Mouse (Mus musculus): ENCODE data around the gene Krt10. TPM values are rescaled to one million over a fixed set of nuclear protein-coding genes. Genes with fewer than 3 reads are reported as not detected.

Gene Krt10
- polyA plus RNA-seq, 1 experiment from 2014 or later, result 18.2 TPM

GRCm38 (mm10) chr11:99369853-99370451 lies 19.2 kb downstream of the Krt10 start:
- no peak overlapping the region for H3K4me2 ChIP-seq

DNA sequence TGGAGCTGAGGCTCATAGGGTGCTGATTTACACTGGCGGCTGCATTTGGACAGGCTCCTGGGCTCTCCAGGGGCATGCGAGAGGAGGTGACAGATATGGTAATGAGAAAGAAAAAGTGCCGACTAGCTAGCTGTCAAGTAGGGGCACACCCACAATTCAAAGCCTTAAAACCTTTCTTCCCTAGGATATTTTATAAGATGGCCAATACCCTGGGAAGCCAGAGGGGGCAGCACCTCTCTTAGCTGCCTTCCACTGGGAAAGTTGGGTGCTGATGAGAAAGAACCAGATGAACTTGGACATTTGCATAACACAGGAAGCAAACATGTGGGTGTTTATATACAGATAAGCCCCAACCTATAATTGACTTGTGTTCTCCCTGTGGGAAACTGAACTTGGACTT lies 19.9 kb downstream of the Krt10 start:
- 16% methylated on average over 3 of the region's 3 CpGs for WGBS

More at GRCm38 (mm10) chr11:99369853-99370451, 19.2 kb downstream of the Krt10 start:
- H3K9ac ChIP-seq, result no peak overlapping the region
- H3K9me3 ChIP-seq (replicated peaks), result no peaks in the 10 kb centered on the region
- 0 out of 2 replicates have a peak, but pooled peaks cover 9% of the 10 kb centered on the region for H3K27me3 ChIP-seq
- no peak for ATAC-seq (replicated peaks; ENCODE audit: insufficient number of reproducible peaks, insufficient read depth, low FRiP score, low read depth)
- no peak overlapping the region for H3K4me3 ChIP-seq
- 79% methylated on average over 8 of the region's 8 CpGs for WGBS
- no peaks in the 10 kb centered on the region for H3K4me1 ChIP-seq (replicated peaks)
- H3K27ac ChIP-seq, result no peak overlapping the region
- H3K36me3 ChIP-seq, result no peaks in the 10 kb centered on the region

GRCm38 (mm10) chr11:99366791-99367190 lies 22.4 kb downstream of the Krt10 start:
- WGBS, result 29% methylated on average over 10 of the region's 10 CpGs
- Histone ChIP-seq H3K36me3 (no peaks in the 10 kb centered on the region), H3K9me3 (replicated peaks) (no peaks in the 10 kb centered on the region), H3K4me3 (no peak overlapping the region), H3K4me2 (no peak overlapping the region), H3K4me1 (replicated peaks) (no peaks in the 10 kb centered on the region), H3K9ac (no peak overlapping the region), H3K27ac (no peak overlapping the region), H3K27me3 (0 out of 2 replicates have a peak, but pooled peaks cover 4% of the 10 kb centered on the region)
- no peak for ATAC-seq (replicated peaks; ENCODE audit: insufficient number of reproducible peaks, insufficient read depth, low FRiP score, low read depth)

More for the DNA sequence above, 19.9 kb downstream of the Krt10 start:
- Histone ChIP-seq H3K27me3 (0 out of 2 replicates have a peak, but pooled peaks cover 6% of the 10 kb centered on the region), H3K27ac (no peak overlapping the region), H3K9ac (no peak overlapping the region), H3K4me1 (replicated peaks) (no peaks in the 10 kb centered on the region), H3K4me2 (no peak overlapping the region), H3K9me3 (replicated peaks) (no peaks in the 10 kb centered on the region), H3K36me3 (no peaks in the 10 kb centered on the region), H3K4me3 (no peak overlapping the region)
- no peak for ATAC-seq (replicated peaks; ENCODE audit: insufficient number of reproducible peaks, insufficient read depth, low FRiP score, low read depth)

- Histone ChIP-seq H3K9ac (no peak overlapping the region), H3K4me3 (no peak overlapping the region), H3K4me1 (replicated peaks) (no peaks in the 10 kb centered on the region), H3K36me3 (no peaks in the 10 kb centered on the region), H3K9me3 (replicated peaks) (no peaks in the 10 kb centered on the region), H3K27ac (no peak overlapping the region), H3K4me2 (no peak overlapping the region), H3K27me3 (0 out of 2 replicates have a peak, but pooled peaks cover 6% of the 10 kb centered on the region)
- no peak for ATAC-seq (replicated peaks; ENCODE audit: insufficient number of reproducible peaks, insufficient read depth, low FRiP score, low read depth)
- 21% methylated on average over 9 of the region's 9 CpGs for WGBS
These were observed 24.8 kb downstream of the Krt10 start for GRCm38 (mm10) chr11:99364412-99364811.

- Histone ChIP-seq H3K27ac (no peak overlapping the region), H3K27me3 (peaks cover 6% of the 10 kb centered on the region; the same call in 1 of the 2 replicates), H3K36me3 (no peaks in the 10 kb centered on the region), H3K4me1 (replicated peaks) (no peaks in the 10 kb centered on the region), H3K9ac (no peak overlapping the region), H3K4me2 (no peak overlapping the region), H3K4me3 (no peak overlapping the region), H3K9me3 (replicated peaks) (no peaks in the 10 kb centered on the region)
- ATAC-seq (replicated peaks; ENCODE audit: insufficient number of reproducible peaks, insufficient read depth, low FRiP score, low read depth), result no peak
- WGBS, result 84% methylated on average over 8 of the region's 8 CpGs
These were observed 27.7 kb downstream of the Krt10 start for GRCm38 (mm10) chr11:99361423-99361822.

- H3K4me2 ChIP-seq, result no peak within 1 kb of the TSS
These were observed 38.2 kb downstream of the Krt10 start, which contains the start of gene Krt27 for GRCm38 (mm10) chr11:99351004-99351403. TSS of gene Krt27 (minus strand) at chr11:99351104.

GRCm38 (mm10) chr11:99339299-99339847 lies 49.8 kb downstream of the Krt10 start:
- no peak for ATAC-seq (replicated peaks; ENCODE audit: insufficient number of reproducible peaks, insufficient read depth, low FRiP score, low read depth)
- no peaks in the 10 kb centered on the region for H3K9me3 ChIP-seq (replicated peaks)
- H3K4me2 ChIP-seq, result no peak overlapping the region
- no peaks in the 10 kb centered on the region for H3K27me3 ChIP-seq
- 75% methylated on average over 11 of the region's 11 CpGs for WGBS
- no peaks in the 10 kb centered on the region for H3K4me1 ChIP-seq (replicated peaks)
- H3K4me3 ChIP-seq, result no peak overlapping the region
- no peak overlapping the region for H3K27ac ChIP-seq
- H3K36me3 ChIP-seq, result no peaks in the 10 kb centered on the region
- no peak overlapping the region for H3K9ac ChIP-seq

More at GRCm38 (mm10) chr11:99351004-99351403, 38.2 kb downstream of the Krt10 start, which contains the start of gene Krt27:
- no peak for ATAC-seq (replicated peaks; ENCODE audit: insufficient number of reproducible peaks, insufficient read depth, low FRiP score, low read depth)
- H3K9ac ChIP-seq, result no peak within 1 kb of the TSS
- WGBS, result 69% methylated on average over 12 of the region's 12 CpGs
- no peak within 1 kb of the TSS for H3K4me3 ChIP-seq
- H3K27me3 ChIP-seq, result peaks cover 10% of the 10 kb centered on the region
- no peaks in the 10 kb centered on the region for H3K4me1 ChIP-seq (replicated peaks)
- H3K36me3 ChIP-seq, result no peaks in the 10 kb centered on the region
- no peak within 1 kb of the TSS for H3K27ac ChIP-seq
- H3K9me3 ChIP-seq (replicated peaks), result no peaks in the 10 kb centered on the region

DNA sequence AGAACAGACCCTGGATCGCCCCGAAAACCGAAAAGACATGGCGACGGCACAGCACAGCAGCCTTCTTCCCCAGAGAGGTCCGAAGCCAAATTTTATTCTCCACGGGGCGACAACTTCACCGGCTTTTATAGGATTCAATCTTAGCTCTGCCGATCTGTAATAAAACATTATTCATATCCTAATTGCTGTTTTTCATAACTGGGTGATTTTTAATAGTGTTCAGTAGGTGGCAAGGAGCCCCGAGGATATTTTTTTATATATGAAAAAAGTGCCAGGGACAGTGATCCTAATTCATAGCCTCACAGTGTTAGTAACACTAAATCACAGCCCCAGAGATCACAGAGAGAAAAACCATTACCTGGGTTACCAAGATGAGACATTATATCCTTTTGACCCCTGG lies 51.3 kb downstream of the Krt10 start, which contains the start of gene Krt26:
Gene Krt26, minus strand, starts transcription at position 101 of the 400 bp plus-strand sequence.
- 87% methylated on average over 11 of the region's 11 CpGs for WGBS
- H3K4me1 ChIP-seq (replicated peaks), result no peaks in the 10 kb centered on the region
- H3K4me2 ChIP-seq, result no peak within 1 kb of the TSS
- no peak within 1 kb of the TSS for H3K4me3 ChIP-seq
- no peak for ATAC-seq (replicated peaks; ENCODE audit: insufficient number of reproducible peaks, insufficient read depth, low FRiP score, low read depth)
- H3K36me3 ChIP-seq, result no peaks in the 10 kb centered on the region
- no peaks in the 10 kb centered on the region for H3K27me3 ChIP-seq
- H3K27ac ChIP-seq, result no peak within 1 kb of the TSS
- no peak within 1 kb of the TSS for H3K9ac ChIP-seq
- H3K9me3 ChIP-seq (replicated peaks), result no peaks in the 10 kb centered on the region

Other genes starting within 250 kb of the Krt10 start
- gene Ccr7, start 234.3 kb downstream of the Krt10 start, polyA plus RNA-seq (2015; fragmentation: Nextera tagmentation; extraction: Ambion mirVana), result 0.34 and 0.67 TPM in 2 replicates
- gene Smarce1, start 158.3 kb downstream of the Krt10 start, polyA plus RNA-seq (2015; fragmentation: Nextera tagmentation; extraction: Ambion mirVana), result 136 and 143 TPM in 2 replicates
- gene Krt222, start 145.3 kb downstream of the Krt10 start, polyA plus RNA-seq (2015; fragmentation: Nextera tagmentation; extraction: Ambion mirVana), result 2.1 and 3.1 TPM in 2 replicates
- not detected in 2 replicates for gene Krt24, start 104.1 kb downstream of the Krt10 start, polyA plus RNA-seq (2015; fragmentation: Nextera tagmentation; extraction: Ambion mirVana)
- not detected in 2 replicates for gene Krt25, start 66.4 kb downstream of the Krt10 start, polyA plus RNA-seq (2015; fragmentation: Nextera tagmentation; extraction: Ambion mirVana)
- gene Krt26, start 51.4 kb downstream of the Krt10 start, polyA plus RNA-seq (2015; fragmentation: Nextera tagmentation; extraction: Ambion mirVana), result not detected in 2 replicates
- not detected in 2 replicates for gene Krt27, start 38.3 kb downstream of the Krt10 start, polyA plus RNA-seq (2015; fragmentation: Nextera tagmentation; extraction: Ambion mirVana)
- not detected in 2 replicates for gene Krt28, start 14.5 kb downstream of the Krt10 start, polyA plus RNA-seq (2015; fragmentation: Nextera tagmentation; extraction: Ambion mirVana)
- not detected in 2 replicates for gene Krt12, start 32.9 kb upstream of the Krt10 start, polyA plus RNA-seq (2015; fragmentation: Nextera tagmentation; extraction: Ambion mirVana)
- gene Krt20, start 48.8 kb upstream of the Krt10 start, polyA plus RNA-seq (2015; fragmentation: Nextera tagmentation; extraction: Ambion mirVana), result 0.43 and 0.68 TPM in 2 replicates
- gene Krt23, start 103.8 kb upstream of the Krt10 start, polyA plus RNA-seq (2015; fragmentation: Nextera tagmentation; extraction: Ambion mirVana), result 0.32 and 0.35 TPM in 2 replicates
- gene Krt39, start 132.0 kb upstream of the Krt10 start, polyA plus RNA-seq (2015; fragmentation: Nextera tagmentation; extraction: Ambion mirVana), result not detected in 2 replicates
- gene Krt40, start 153.8 kb upstream of the Krt10 start, polyA plus RNA-seq (2015; fragmentation: Nextera tagmentation; extraction: Ambion mirVana), result not detected in 2 replicates
- not detected in 2 replicates for gene Krtap3-3, start 161.5 kb upstream of the Krt10 start, polyA plus RNA-seq (2015; fragmentation: Nextera tagmentation; extraction: Ambion mirVana)
- gene Krtap3-2, start 167.5 kb upstream of the Krt10 start, polyA plus RNA-seq (2015; fragmentation: Nextera tagmentation; extraction: Ambion mirVana), result not detected in 2 replicates
- not detected in 2 replicates for gene Gm11939, start 170.1 kb upstream of the Krt10 start, polyA plus RNA-seq (2015; fragmentation: Nextera tagmentation; extraction: Ambion mirVana)
- gene Krtap3-1, start 177.3 kb upstream of the Krt10 start, polyA plus RNA-seq (2015; fragmentation: Nextera tagmentation; extraction: Ambion mirVana), result not detected in 2 replicates
- not detected in 2 replicates for gene Krtap1-5, start 191.7 kb upstream of the Krt10 start, polyA plus RNA-seq (2015; fragmentation: Nextera tagmentation; extraction: Ambion mirVana)
- not detected in 2 replicates for gene Krtap1-4, start 194.3 kb upstream of the Krt10 start, polyA plus RNA-seq (2015; fragmentation: Nextera tagmentation; extraction: Ambion mirVana)
- gene Krtap1-3, start 202.0 kb upstream of the Krt10 start, polyA plus RNA-seq (2015; fragmentation: Nextera tagmentation; extraction: Ambion mirVana), result not detected in 2 replicates
- gene Krtap9-3, start 208.7 kb upstream of the Krt10 start, polyA plus RNA-seq (2015; fragmentation: Nextera tagmentation; extraction: Ambion mirVana), result not detected in 2 replicates
- gene Gm11938, start 213.9 kb upstream of the Krt10 start, polyA plus RNA-seq (2015; fragmentation: Nextera tagmentation; extraction: Ambion mirVana), result not detected in 2 replicates
- not detected in 2 replicates for gene Gm11937, start 220.8 kb upstream of the Krt10 start, polyA plus RNA-seq (2015; fragmentation: Nextera tagmentation; extraction: Ambion mirVana)
- not detected in 2 replicates for gene Krtap2-4, start 225.5 kb upstream of the Krt10 start, polyA plus RNA-seq (2015; fragmentation: Nextera tagmentation; extraction: Ambion mirVana)
- gene Gm11562, start 231.1 kb upstream of the Krt10 start, polyA plus RNA-seq (2015; fragmentation: Nextera tagmentation; extraction: Ambion mirVana), result not detected in 2 replicates
- not detected in 2 replicates for gene Krtap4-1, start 238.9 kb upstream of the Krt10 start, polyA plus RNA-seq (2015; fragmentation: Nextera tagmentation; extraction: Ambion mirVana)
- gene Krtap4-2, start 245.7 kb upstream of the Krt10 start, polyA plus RNA-seq (2015; fragmentation: Nextera tagmentation; extraction: Ambion mirVana), result not detected in 2 replicates